Mouse (Mus musculus) kidney, embryonic 14.5 days (tissue): ENCODE data around the gene Psmd9. TPM values are rescaled to one million over a fixed set of nuclear protein-coding genes. Genes with fewer than 3 reads are reported as not detected.

ENCODE experiments used
- ATAC-seq: fragments of 200-750 bp; cut with Nextera tagmentation; 2 replicates; pipeline ENCODE4 v1.8.0; 2017; ENCODE audit warnings: moderate number of reproducible peaks, mild to moderate bottlenecking, moderate TSS enrichment, moderate library complexity; ENCODE audit not compliant: low FRiP score, low TSS enrichment
- H3K27ac ChIP-seq: fragments of 300-500 bp; sonication (generic); 2 replicates; pipeline ENCODE4 v1.5.1; 2014; ENCODE audit warnings: low read depth, mild to moderate bottlenecking, low read length, moderate library complexity, mixed read lengths
- H3K27me3 ChIP-seq: fragments of 300-500 bp; sonication (generic); 2 replicates; pipeline ENCODE4 v1.6.1; 2014; ENCODE audit warnings: mild to moderate bottlenecking, low read length; ENCODE audit not compliant: control insufficient read depth, insufficient read depth
- H3K36me3 ChIP-seq: fragments of 300-500 bp; sonication (generic); 2 replicates; pipeline ENCODE4 v1.6.1; 2014; ENCODE audit warnings: low read length, mixed read lengths; ENCODE audit not compliant: control insufficient read depth, insufficient read depth
- H3K4me1 ChIP-seq: fragments of 300-500 bp; sonication (generic); 2 replicates; pipeline ENCODE4 v1.6.1; 2014; ENCODE audit warnings: low read length, mixed read lengths; ENCODE audit not compliant: control insufficient read depth, insufficient read depth
- H3K4me2 ChIP-seq: fragments of 300-500 bp; sonication (generic); replicated peaks from 2 replicates; pipeline ENCODE4 v1.6.1; 2014; ENCODE audit warnings: low read depth, mild to moderate bottlenecking, low read length
- H3K4me3 ChIP-seq: fragments of 300-500 bp; sonication (generic); 2 replicates; pipeline ENCODE4 v1.5.1; 2014; ENCODE audit warnings: mild to moderate bottlenecking, low read length
- H3K9ac ChIP-seq: fragments of 300-500 bp; sonication (generic); 2 replicates; pipeline ENCODE4 v1.6.1; 2014; ENCODE audit warnings: low read depth, mild to moderate bottlenecking, low read length, moderate library complexity
- H3K9me3 ChIP-seq: fragments of 300-500 bp; sonication (generic); 2 replicates; pipeline ENCODE4 v1.6.1; 2016; ENCODE audit warnings: low read length; ENCODE audit not compliant: control insufficient read depth
- WGBS: fragments of 180-500 bp; shearing (Covaris S2); extraction: QIAGEN DNeasy Blood & Tissue Kit; methylation state at CpG from one replicate; pipeline ENCODE4 v1.1.7; 2014; 5-methylcytosine and 5-hydroxymethylcytosine counted together
- polyA plus RNA-seq: library from polyadenylated mRNA; unstranded; fragments of >200 nt; fragmentation: Nextera tagmentation; extraction: Ambion mirVana; gene quantifications from 2 replicates; pipeline ENCODE4 v1.2.1, GENCODE M21; 2014

Gene Psmd9
- polyA plus RNA-seq, 1 experiment from 2014 or later, result 73.9 TPM

DNA sequence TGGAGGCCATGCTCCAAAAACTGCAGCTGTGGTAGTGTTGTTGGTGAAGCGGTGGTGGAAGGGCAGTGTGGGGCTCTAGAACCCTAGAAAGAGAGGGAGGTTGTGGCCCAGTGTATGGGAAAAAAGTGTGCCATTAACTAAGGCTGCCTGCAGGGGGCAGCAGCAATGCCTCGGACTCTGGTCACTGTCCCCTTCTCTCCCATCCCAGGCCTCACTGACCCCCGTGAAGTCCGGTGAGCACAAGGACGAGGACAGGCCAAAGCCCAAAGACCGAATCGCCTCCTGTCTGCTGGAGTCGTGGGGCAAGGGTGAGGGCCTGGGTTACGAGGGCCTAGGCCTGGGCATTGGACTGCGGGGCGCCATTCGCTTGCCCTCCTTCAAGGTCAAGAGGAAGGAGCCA is 12.4 kb upstream of the Psmd9 start:
- ATAC-seq, result no peak
- Histone ChIP-seq H3K9ac (no peak overlapping the region), H3K4me3 (no peak overlapping the region), H3K36me3 (peaks cover 88% of the 10 kb centered on the region), H3K9me3 (no peaks in the 10 kb centered on the region), H3K4me1 (peaks cover under 1% of the 10 kb centered on the region; the same call in 1 of the 2 replicates), H3K27me3 (no peaks in the 10 kb centered on the region), H3K4me2 (no peak overlapping the region), H3K27ac (no peak overlapping the region)
- WGBS, result 87% methylated on average over 12 of the region's 12 CpGs

DNA sequence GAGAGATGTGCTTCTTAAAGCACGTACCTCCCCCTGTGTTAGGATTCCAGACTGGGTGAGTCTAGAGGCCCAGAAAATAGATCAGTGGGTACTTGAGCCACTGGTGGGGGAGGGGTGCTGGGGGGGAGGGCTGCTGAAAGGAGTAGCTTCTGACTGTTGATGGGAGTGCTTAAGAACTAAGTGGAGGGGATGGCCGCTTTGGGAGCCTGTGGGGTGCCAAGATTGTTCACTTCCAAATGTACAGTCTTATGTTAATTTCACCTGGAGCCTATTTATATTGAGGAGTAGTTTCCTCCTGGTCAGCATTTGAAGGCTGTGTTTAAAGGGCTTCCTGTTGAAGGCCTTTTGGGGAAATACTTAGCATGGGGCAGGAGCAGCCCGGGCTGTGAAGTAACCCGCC is 11.2 kb upstream of the Psmd9 start:
- Histone ChIP-seq H3K27me3 (no peaks in the 10 kb centered on the region), H3K27ac (no peak overlapping the region), H3K36me3 (peaks cover 87% of the 10 kb centered on the region), H3K4me1 (no peaks in the 10 kb centered on the region), H3K4me3 (no peak overlapping the region), H3K9ac (no peak overlapping the region), H3K4me2 (no peak overlapping the region), H3K9me3 (no peaks in the 10 kb centered on the region)
- ATAC-seq, result no peak
- 85% methylated on average over 4 of the region's 4 CpGs for WGBS

DNA sequence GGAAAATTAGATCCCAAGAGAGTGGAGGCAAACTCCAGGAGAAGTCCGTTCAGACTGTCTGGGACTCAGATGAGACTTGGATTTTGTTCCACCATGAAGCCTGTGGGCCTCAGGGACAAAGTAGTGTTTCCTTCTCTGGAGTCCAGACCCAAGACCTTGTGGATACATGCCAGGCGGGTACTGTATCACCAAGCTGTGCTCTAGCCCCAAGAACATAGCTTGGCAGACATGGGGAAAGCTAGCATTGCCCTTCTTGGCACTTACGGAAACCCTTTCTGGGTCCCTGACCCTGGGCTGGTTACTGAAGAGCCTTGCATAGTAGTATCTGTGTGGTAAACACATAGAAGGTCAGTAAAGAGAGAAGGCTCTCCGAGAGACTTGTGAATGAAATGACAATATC is 9.8 kb upstream of the Psmd9 start:
- Histone ChIP-seq H3K27me3 (no peaks in the 10 kb centered on the region), H3K4me2 (no peak overlapping the region), H3K36me3 (peaks cover 89% of the 10 kb centered on the region), H3K4me3 (no peak overlapping the region), H3K4me1 (no peaks in the 10 kb centered on the region), H3K9me3 (no peaks in the 10 kb centered on the region), H3K9ac (no peak overlapping the region), H3K27ac (no peak overlapping the region)
- WGBS, result 93% methylated on average over 4 of the region's 4 CpGs
- no peak for ATAC-seq

DNA sequence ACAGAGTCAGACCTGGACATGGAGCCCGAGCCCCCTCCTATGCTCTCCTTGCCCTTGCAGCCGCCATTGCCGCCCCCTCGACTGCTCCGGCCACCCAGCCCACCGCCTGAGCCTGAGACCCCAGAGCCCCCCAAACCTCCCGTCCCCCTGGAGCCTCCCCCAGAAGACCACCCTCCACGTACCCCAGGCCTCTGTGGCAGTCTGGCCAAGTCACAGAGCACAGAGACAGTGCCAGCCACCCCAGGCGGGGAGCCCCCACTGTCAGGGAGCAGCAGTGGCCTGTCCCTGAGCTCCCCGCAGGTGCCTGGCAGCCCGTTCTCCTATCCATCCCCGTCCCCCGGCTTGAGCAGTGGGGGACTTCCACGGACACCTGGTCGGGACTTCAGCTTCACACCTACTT is 9.3 kb upstream of the Psmd9 start:
- no peak overlapping the region for H3K27ac ChIP-seq
- peaks cover 88% of the 10 kb centered on the region for H3K36me3 ChIP-seq
- no peak overlapping the region for H3K9ac ChIP-seq
- no peaks in the 10 kb centered on the region for H3K9me3 ChIP-seq
- H3K4me1 ChIP-seq, result no peaks in the 10 kb centered on the region
- WGBS, result 98% methylated on average over 15 of the region's 15 CpGs
- no peak overlapping the region for H3K4me2 ChIP-seq
- H3K4me3 ChIP-seq, result no peak overlapping the region
- ATAC-seq, result no peak
- H3K27me3 ChIP-seq, result no peaks in the 10 kb centered on the region

- H3K9me3 ChIP-seq, result no peaks in the 10 kb centered on the region
- no peak overlapping the region for H3K4me2 ChIP-seq
- no peaks in the 10 kb centered on the region for H3K27me3 ChIP-seq
- ATAC-seq, result no peak
- no peaks in the 10 kb centered on the region for H3K4me1 ChIP-seq
- WGBS, result 91% methylated on average over 15 of the region's 15 CpGs
- H3K9ac ChIP-seq, result no peak overlapping the region
- H3K36me3 ChIP-seq, result peaks cover 85% of the 10 kb centered on the region
- no peak overlapping the region for H3K4me3 ChIP-seq
- no peak overlapping the region for H3K27ac ChIP-seq
Observed at GRCm38 (mm10) chr5:123160341-123160740, 8.9 kb upstream of the Psmd9 start.

- H3K4me3 ChIP-seq, result no peak overlapping the region
- no peak overlapping the region for H3K9ac ChIP-seq
- ATAC-seq, result peak; percentile 36; the same call in 1 of the 2 replicates
- H3K4me1 ChIP-seq, result no peaks in the 10 kb centered on the region
- no peak overlapping the region for H3K27ac ChIP-seq
- no peaks in the 10 kb centered on the region for H3K27me3 ChIP-seq
- no peaks in the 10 kb centered on the region for H3K9me3 ChIP-seq
- 75% methylated on average over 9 of the region's 9 CpGs for WGBS
- H3K36me3 ChIP-seq, result peaks cover 85% of the 10 kb centered on the region
- H3K4me2 ChIP-seq, result no peak overlapping the region
Observed at GRCm38 (mm10) chr5:123162942-123163341, 6.3 kb upstream of the Psmd9 start.

DNA sequence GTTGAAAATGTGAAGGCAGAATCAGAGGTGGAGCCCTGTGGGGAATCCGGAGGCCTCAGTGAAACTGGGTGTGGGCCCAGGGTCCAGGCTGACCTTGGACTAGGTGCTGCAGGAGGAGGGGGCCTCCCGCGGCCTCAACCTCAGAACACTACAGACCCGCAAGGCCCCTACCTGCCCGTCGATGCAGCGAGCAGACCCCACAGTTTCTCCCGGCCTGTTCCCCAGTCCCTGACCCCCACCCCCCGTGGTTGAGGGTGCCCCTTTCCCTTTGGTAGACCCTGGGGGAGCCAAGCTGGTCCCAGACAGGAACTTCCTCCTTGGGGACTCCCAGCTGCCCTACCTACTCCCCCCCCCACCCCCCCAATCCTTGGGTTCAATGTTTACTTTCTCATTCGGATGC is 2.8 kb upstream of the Psmd9 start:
- no peaks in the 10 kb centered on the region for H3K9me3 ChIP-seq
- no peak overlapping the region for H3K4me3 ChIP-seq
- H3K4me2 ChIP-seq, result no peak overlapping the region
- WGBS, result 89% methylated on average over 10 of the region's 10 CpGs
- H3K4me1 ChIP-seq, result peaks cover 12% of the 10 kb centered on the region; the same call in 1 of the 2 replicates
- H3K27me3 ChIP-seq, result no peaks in the 10 kb centered on the region
- H3K9ac ChIP-seq, result no peak overlapping the region
- peaks cover 52% of the 10 kb centered on the region for H3K36me3 ChIP-seq
- H3K27ac ChIP-seq, result no peak overlapping the region
- ATAC-seq, result no peak

- no peaks in the 10 kb centered on the region for H3K27me3 ChIP-seq
- 82% methylated on average over 5 of the region's 5 CpGs for WGBS
- H3K9ac ChIP-seq, result no peak overlapping the region
- no peak overlapping the region for H3K4me2 ChIP-seq
- H3K36me3 ChIP-seq, result peaks cover 41% of the 10 kb centered on the region
- H3K9me3 ChIP-seq, result no peaks in the 10 kb centered on the region
- peaks cover 12% of the 10 kb centered on the region; the same call in 1 of the 2 replicates for H3K4me1 ChIP-seq
- no peak overlapping the region for H3K27ac ChIP-seq
- no peak for ATAC-seq
- no peak overlapping the region for H3K4me3 ChIP-seq
Observed at GRCm38 (mm10) chr5:123167591-123167990, 1.6 kb upstream of the Psmd9 start.

DNA sequence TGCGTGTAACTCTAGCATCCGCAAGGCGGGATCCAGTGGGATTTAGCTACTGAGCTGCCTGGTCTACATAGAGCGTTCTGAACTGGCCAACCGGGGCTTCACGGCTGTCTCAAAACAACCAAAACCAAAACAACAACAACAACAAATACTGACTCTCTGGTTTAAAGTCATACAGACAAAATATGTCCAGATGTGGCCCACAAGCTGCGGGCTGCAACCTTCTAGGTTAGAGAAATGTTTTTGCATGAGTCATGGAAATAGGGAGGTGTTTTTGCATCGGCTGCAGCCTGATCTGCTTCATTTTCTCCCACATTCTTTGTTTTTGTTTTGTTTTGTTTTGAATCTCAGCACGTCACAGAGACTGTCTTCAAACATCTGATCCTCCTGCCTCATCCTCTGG is 1.2 kb downstream of the Psmd9 start:
- no peak overlapping the region for H3K27ac ChIP-seq
- no peaks in the 10 kb centered on the region for H3K9me3 ChIP-seq
- 57% methylated on average over 9 of the region's 9 CpGs for WGBS
- ATAC-seq, result no peak
- peaks cover 12% of the 10 kb centered on the region; the same call in 1 of the 2 replicates for H3K4me1 ChIP-seq
- H3K4me2 ChIP-seq, result no peak overlapping the region
- H3K36me3 ChIP-seq, result peaks cover 19% of the 10 kb centered on the region
- H3K9ac ChIP-seq, result no peak overlapping the region
- H3K4me3 ChIP-seq, result no peak overlapping the region
- H3K27me3 ChIP-seq, result no peaks in the 10 kb centered on the region
